Mouse (Mus musculus): ENCODE results near the gene H2al1b. TPM values are rescaled to one million over a fixed set of nuclear protein-coding genes. Genes with fewer than 3 reads are reported as not detected.
"Not testable (repeated sequence)": the region's sequence is repeated elsewhere in the genome, so short reads cannot be mapped to it uniquely, and the experiment has no call there.

The H2al1b gene
- total RNA-seq (2017), result not detected in 2 replicates

DNA sequence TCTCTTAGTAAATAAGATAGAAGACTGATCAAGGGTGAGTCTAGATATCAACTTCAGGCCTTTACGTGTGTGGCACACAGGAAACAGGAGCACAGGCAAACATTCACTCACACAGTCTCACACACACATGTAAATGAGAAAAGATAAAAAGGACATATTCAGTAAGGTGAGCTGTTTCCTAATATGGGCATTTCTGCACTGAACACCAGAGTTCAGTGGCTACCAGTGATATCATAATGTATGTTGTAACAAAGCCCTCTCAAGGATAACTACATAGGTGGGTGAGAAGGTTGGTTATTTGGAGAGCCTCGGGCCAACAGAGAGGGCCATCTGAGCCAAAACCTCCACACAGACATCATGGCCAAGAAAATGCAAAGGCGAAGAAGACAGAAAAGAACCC is at the start of gene H2al1b:
Gene H2al1b (plus strand): TSS at position 301 of the 400 bp plus-strand sequence.
- ATAC-seq (ENCODE audit: extremely low read depth, insufficient number of reproducible peaks, low FRiP score, poor library complexity, severe bottlenecking), result not testable (repeated sequence)

DNA sequence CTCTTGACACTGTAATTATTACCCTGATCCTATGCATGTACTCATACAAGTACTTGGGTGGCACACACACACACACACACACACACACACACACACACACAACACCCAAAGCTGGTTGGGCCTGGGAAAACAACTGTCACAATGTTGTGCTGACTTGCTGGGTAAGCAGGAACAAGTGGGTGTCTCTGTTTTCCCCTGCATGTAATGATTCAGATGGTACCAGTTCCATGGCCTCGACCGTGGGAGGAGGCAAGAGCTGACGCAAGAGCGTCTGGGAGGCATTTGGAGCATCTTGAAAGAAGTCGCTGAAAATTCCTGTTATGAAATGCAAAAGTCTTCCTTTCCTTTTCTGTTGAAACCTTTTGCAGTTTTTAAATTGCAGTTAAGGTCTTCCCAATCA is 48.2 kb upstream of the H2al1b start:
- ATAC-seq (ENCODE audit: extremely low read depth, insufficient number of reproducible peaks, low FRiP score, poor library complexity, severe bottlenecking), result no peak

DNA sequence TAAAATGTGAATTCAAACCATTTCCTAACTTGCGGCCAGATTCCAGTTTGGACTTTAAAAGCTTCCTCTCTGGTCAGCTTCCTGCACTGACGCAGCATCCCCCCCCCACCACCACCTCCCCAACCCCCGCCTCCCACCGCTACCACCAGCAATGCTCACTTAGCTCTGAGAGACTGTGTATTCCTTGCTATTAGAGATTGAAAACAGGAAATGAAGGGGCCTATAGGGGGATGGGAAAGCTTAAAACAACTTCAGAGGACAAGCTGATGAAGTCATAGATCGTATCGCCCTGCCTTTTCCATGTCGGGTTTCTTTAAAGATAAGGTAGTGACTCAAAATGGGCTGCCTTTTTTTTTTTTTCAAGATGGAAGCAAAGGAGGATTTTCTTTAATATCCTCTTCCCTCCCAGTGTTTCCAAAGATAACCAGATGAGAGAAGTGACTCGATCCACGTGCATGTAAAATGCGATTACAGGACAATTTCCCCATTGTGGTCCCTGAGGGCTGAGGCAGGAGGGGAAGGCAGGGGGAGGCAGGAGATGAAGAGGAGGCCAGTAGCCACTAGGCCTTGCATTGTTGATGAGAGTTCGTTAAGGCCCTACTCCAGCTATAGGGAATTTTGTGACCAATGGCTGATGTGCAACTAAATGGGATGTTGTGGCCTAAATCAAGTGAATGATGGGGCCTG is 47.6 kb upstream of the H2al1b start:
- ATAC-seq (ENCODE audit: extremely low read depth, insufficient number of reproducible peaks, low FRiP score, poor library complexity, severe bottlenecking), result no peak

DNA sequence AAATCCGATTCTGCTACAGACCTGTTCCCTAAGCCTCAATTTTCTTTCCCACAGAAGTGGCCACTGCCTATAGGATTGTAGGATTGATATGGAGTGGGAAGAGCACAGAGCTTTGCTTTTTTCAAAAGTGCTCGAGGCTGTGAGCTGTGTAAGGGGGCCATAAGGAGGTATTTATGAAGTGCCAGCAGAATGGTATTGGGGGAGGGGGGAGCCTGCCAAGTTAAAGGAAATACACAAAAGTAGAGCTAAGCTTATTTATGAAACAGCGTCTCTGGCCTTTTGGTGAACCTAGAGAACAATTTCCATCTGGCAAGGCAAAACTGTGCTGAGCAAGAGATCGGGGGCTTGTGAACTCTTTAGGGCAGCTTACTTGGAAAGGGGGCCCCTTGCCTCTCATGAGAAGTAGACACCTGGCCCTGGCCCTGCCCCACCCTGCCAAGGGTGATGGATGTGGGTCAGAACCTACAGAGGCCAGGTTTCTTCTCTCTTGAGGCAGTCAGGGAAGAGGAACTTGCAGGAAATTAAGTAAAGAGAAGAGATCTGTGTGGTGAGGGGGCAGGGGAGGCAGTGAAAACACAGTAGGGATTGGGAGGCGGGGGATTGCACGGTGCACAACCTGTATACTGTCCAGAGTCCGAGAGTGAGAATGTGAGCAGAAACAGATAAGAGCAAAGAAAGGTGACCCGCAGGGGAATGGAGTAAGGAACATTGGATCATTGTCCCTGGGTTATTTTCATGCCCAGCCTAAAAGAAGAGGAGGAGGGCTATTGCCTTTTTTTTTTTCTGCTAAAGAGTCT is 46.5 kb upstream of the H2al1b start:
- ATAC-seq (ENCODE audit: extremely low read depth, insufficient number of reproducible peaks, low FRiP score, poor library complexity, severe bottlenecking), result no peak

DNA sequence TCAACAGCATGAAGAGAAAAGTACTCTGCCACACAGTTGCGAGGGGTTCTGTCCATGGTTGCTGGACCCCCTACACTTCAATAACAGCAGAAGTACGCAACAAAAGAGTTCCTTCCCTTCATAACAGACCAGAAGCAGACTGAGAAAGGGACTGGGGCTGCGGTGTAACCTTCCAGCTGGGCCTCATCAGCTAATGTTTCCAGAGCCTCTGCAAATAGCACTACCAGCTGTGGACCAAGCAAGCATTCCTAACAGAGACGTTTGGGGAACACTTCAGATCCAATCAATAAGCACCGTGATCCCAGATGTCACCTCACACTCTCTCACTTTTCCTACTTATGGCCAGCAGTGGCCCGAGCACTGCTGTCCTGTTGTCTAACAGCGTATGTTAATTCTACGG is 37.3 kb upstream of the H2al1b start:
- ATAC-seq (ENCODE audit: extremely low read depth, insufficient number of reproducible peaks, low FRiP score, poor library complexity, severe bottlenecking), result no peak

DNA sequence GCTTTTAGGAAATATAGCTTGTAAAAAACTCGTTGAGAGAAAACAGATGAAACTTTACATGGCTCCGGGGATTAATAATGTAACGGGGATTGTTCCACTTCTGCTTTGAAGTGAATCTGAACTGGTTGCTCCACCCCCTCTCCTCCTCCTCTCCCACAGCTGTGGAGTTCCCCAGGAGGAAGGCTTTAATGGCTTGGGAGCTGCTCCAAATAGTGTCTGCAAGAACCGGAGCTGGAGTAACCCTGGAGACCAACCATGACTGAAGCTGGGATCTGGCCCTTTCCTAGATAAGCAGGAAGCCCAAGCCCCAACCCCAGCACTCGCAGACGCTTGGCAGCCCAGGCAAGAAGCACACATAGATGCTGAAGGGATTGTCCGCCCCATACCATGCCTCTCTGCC is 34.4 kb upstream of the H2al1b start:
- ATAC-seq (ENCODE audit: extremely low read depth, insufficient number of reproducible peaks, low FRiP score, poor library complexity, severe bottlenecking), result no peak

DNA sequence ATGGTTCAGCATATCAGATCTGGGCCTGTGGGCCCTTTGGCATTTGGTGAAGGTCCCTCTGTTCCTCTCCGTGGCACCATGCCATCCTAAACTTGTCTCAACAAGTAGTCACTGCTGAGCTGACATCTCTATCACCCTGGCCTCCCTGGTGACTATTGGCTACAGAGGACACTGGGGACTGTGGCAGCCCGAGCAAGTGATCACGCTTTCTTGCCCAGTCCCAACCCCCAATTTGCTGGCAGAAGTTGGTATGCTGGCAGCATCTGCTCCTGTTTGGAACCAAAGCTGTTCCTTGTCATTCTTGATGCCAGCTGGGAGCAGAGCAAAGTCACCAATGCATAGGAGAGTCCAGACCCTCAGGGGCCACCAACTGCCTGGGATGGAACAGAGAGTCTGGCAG is 33.2 kb upstream of the H2al1b start:
- no peak for ATAC-seq (ENCODE audit: extremely low read depth, insufficient number of reproducible peaks, low FRiP score, poor library complexity, severe bottlenecking)

DNA sequence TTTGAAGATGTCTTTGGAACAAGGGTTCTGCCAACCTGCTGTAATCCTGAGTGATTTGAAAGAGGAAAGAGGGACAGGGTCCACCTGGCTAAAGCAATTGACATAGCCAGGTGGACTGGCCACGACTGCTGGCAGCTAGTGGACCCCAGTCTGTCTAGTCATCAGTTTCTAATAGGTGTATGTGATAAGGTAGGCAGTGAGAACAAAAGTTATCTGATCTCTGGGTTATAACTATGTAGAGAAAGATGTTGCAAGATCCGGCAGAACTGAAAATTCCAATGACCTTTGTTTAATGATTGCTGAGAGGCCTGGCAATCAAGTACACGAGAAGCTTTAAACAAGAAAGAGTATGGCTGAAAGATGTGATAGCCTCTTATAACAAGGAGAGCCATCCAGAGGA is 29.0 kb upstream of the H2al1b start:
- no peak for ATAC-seq (ENCODE audit: extremely low read depth, insufficient number of reproducible peaks, low FRiP score, poor library complexity, severe bottlenecking)

DNA sequence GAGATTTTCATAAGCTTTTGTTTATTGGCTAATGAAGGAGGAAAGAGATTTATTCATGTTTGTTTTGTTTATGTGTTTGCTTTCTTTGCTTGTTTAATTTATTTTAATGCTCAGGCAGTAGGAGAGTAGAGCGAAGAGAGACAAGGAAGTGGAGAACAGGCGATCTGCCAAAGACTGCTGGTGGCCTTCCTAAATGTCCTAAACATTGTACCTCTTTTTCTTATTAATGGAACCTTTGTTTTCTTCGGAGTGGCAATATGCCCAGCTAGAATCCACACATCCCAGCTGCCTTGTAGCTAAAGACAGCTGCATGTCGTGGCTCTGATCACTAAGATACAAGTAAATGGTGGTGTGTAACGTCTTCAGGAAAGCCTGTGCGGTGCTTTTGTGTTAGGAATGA is 25.1 kb upstream of the H2al1b start:
- no peak for ATAC-seq (ENCODE audit: extremely low read depth, insufficient number of reproducible peaks, low FRiP score, poor library complexity, severe bottlenecking)

DNA sequence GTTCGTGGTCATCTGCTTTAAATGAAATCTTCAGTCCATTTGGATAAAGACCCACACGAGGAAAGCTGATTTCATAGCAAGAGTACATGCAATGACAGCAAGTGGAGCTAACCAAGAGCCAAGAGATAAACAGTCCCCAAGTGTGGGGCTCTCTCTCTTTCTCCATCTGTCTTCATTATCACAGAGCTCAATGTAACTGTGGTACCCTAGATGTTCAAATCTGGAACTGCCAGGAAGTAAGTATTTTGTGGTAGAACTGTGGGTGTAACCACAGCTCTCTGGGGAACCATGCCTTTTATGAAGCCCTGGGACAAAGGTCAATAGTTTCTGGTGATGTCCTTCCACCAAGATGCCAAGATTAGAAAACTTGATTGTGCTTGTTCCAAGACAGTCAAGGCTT is 21.5 kb upstream of the H2al1b start:
- no peak for ATAC-seq (ENCODE audit: extremely low read depth, insufficient number of reproducible peaks, low FRiP score, poor library complexity, severe bottlenecking)

DNA sequence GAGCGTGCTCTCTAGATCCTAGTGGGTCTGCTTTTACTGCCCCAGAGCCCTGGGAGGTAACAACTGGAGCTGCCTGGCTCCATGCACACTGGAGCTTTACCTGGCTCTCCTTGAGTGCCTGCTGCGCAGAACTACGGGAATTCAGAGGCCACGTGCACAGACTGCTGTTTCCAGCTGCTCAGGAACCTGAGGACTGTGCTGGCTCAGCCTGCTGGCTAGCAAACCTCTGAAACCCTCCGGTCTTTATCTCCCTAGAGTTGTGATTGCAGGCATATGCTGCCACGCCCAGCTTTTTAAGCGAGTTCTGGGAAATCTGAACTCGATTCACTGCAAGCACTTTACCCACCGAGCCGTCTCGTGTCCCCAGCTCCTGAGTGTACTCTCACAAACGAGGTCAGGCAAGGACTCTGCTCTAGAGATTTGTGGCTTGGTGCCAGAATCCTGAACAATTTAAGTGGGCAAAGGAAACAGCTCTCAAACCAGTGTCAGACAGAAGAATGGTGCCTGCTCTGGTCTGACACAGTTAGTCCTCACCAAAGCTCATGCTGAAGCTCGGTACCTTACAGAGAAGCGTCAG is 13.8 kb upstream of the H2al1b start:
- no peak for ATAC-seq (ENCODE audit: extremely low read depth, insufficient number of reproducible peaks, low FRiP score, poor library complexity, severe bottlenecking)

DNA sequence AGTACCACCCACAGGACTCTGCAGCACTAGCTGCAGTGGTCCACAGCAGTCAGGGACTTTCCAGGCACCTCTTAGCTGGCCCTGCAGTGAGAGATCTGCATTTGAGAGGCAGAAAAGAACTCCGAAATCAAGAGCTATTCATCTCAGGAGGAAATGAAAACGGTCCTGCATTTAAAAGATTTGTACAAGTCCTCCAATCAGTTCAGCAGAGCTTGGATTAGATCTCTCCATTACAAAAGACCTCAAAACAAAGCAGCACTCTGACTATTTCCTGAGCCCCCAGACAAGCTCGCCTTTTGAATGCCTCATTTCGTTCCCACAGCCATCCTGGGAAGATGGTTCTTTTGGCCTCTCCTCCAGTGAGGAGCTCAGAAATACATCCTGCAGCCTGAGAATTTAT is 13.0 kb upstream of the H2al1b start:
- ATAC-seq (ENCODE audit: extremely low read depth, insufficient number of reproducible peaks, low FRiP score, poor library complexity, severe bottlenecking), result no peak

DNA sequence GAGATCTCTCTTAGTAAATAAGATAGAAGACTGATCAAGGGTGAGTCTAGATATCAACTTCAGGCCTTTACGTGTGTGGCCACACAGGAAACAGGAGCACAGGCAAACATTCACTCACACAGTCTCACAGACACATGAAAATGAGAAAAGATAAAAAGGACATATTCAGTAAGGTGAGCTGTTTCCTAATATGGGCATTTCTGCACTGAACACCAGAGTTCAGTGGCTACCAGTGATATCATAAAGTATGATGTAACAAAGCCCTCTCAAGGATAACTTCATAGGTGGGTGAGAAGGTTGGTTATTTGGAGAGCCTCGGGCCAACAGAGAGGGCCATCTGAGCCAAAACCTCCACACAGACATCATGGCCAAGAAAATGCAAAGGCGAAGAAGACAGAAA is 3.3 kb upstream of the H2al1b start, which contains the start of gene H2al1a:
Gene H2al1a (plus strand): TSS at position 301 of the 400 bp plus-strand sequence.
- not testable (repeated sequence) for ATAC-seq (ENCODE audit: extremely low read depth, insufficient number of reproducible peaks, low FRiP score, poor library complexity, severe bottlenecking)

DNA sequence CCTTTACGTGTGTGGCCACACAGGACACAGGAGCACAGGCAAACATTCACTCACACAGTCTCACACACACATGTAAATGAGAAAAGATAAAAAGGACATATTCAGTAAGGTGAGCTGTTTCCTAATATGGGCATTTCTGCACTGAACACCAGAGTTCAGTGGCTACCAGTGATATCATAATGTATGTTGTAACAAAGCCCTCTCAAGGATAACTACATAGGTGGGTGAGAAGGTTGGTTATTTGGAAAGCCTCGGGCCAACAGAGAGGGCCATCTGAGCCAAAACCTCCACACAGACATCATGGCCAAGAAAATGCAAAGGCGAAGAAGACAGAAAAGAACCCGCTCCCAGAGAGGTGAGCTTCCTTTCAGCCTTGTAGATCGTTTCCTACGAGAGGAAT is 3.1 kb downstream of the H2al1b start, which contains the start of gene H2al1c:
Gene H2al1c (plus strand): TSS at position 301 of the 400 bp plus-strand sequence.
- not testable (repeated sequence) for ATAC-seq (ENCODE audit: extremely low read depth, insufficient number of reproducible peaks, low FRiP score, poor library complexity, severe bottlenecking)

DNA sequence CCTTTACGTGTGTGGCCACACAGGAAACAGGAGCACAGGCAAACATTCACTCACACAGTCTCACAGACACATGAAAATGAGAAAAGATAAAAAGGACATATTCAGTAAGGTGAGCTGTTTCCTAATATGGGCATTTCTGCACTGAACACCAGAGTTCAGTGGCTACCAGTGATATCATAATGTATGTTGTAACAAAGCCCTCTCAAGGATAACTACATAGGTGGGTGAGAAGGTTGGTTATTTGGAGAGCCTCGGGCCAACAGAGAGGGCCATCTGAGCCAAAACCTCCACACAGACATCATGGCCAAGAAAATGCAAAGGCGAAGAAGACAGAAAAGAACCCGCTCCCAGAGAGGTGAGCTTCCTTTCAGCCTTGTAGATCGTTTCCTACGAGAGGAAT is 6.3 kb downstream of the H2al1b start, which contains the start of gene H2al1d:
Gene H2al1d (plus strand): TSS at position 301 of the 400 bp plus-strand sequence.
- not testable (repeated sequence) for ATAC-seq (ENCODE audit: extremely low read depth, insufficient number of reproducible peaks, low FRiP score, poor library complexity, severe bottlenecking)

DNA sequence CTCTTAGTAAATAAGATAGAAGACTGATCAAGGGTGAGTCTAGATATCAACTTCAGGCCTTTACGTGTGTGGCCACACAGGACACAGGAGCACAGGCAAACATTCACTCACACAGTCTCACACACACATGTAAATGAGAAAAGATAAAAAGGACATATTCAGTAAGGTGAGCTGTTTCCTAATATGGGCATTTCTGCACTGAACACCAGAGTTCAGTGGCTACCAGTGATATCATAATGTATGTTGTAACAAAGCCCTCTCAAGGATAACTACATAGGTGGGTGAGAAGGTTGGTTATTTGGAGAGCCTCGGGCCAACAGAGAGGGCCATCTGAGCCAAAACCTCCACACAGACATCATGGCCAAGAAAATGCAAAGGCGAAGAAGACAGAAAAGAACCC is 9.4 kb downstream of the H2al1b start, which contains the start of gene H2al1e:
Gene H2al1e (plus strand): TSS at position 301 of the 400 bp plus-strand sequence.
- ATAC-seq (ENCODE audit: extremely low read depth, insufficient number of reproducible peaks, low FRiP score, poor library complexity, severe bottlenecking), result not testable (repeated sequence)

DNA sequence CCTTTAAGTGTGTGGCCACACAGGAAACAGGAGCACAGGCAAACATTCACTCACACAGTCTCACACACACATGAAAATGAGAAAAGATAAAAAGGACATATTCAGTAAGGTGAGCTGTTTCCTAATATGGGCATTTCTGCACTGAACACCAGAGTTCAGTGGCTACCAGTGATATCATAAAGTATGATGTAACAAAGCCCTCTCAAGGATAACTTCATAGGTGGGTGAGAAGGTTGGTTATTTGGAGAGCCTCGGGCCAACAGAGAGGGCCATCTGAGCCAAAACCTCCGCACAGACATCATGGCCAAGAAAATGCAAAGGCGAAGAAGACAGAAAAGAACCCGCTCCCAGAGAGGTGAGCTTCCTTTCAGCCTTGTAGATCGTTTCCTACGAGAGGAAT is 12.6 kb downstream of the H2al1b start, which contains the start of gene H2al1f:
Gene H2al1f (plus strand): TSS at position 301 of the 400 bp plus-strand sequence.
- not testable (repeated sequence) for ATAC-seq (ENCODE audit: extremely low read depth, insufficient number of reproducible peaks, low FRiP score, poor library complexity, severe bottlenecking)

DNA sequence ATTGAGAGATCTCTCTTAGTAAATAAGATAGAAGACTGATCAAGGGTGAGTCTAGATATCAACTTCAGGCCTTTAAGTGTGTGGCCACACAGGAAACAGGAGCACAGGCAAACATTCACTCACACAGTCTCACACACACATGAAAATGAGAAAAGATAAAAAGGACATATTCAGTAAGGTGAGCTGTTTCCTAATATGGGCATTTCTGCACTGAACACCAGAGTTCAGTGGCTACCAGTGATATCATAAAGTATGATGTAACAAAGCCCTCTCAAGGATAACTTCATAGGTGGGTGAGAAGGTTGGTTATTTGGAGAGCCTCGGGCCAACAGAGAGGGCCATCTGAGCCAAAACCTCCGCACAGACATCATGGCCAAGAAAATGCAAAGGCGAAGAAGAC is 15.7 kb downstream of the H2al1b start, which contains the start of gene H2al1g:
Gene H2al1g (plus strand): TSS at position 301 of the 400 bp plus-strand sequence.
- not testable (repeated sequence) for ATAC-seq (ENCODE audit: extremely low read depth, insufficient number of reproducible peaks, low FRiP score, poor library complexity, severe bottlenecking)

DNA sequence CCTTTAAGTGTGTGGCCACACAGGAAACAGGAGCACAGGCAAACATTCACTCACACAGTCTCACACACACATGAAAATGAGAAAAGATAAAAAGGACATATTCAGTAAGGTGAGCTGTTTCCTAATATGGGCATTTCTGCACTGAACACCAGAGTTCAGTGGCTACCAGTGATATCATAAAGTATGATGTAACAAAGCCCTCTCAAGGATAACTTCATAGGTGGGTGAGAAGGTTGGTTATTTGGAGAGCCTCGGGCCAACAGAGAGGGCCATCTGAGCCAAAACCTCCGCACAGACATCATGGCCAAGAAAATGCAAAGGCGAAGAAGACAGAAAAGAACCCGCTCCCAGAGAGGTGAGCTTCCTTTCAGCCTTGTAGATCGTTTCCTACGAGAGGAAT is 19.0 kb downstream of the H2al1b start, which contains the start of gene H2al1h:
Gene H2al1h (plus strand): TSS at position 301 of the 400 bp plus-strand sequence.
- ATAC-seq (ENCODE audit: extremely low read depth, insufficient number of reproducible peaks, low FRiP score, poor library complexity, severe bottlenecking), result not testable (repeated sequence)
